Comparison of ENCODE assay signal across 11 mouse cellular contexts in the genomic region with DNA sequence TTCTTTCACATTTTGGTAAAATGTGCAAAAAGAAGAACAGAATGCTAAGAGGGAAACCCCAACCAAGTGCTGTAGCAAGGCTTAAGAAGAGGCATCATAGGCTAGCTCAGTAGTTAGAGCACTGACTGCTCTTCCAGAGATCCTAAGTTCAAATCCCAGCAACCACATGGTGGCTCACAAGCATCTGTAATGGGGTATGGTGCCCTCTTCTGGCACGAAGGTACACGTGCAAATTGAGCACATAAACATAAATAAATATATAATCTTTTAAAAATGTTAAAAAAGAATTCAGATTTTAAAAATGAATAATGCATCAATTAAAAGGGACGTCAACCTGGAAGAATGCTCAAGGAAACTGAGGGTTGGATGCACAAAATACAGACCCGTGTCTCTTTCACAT.
DNase-seq lines count a peak whose midpoint lies in the region; ATAC-seq and TF ChIP-seq lines count a peak whose summit lies in the region.
"Had no signal": no experiment of that assay in that cellular context is flagged by ENCODE, and none has a peak within 500 bp of the region (broad histone marks: within the 10 kb centered on the region; RNA-seq: fewer than 3 reads in every experiment).

No protein-coding gene starts in this region.

- H3K27ac ChIP-seq in cerebellum, adult 2 months (ENCODE audit: insufficient read depth, low read length) = no peak overlapping the region
- H3K27ac ChIP-seq in kidney, postnatal 0 days = no peak overlapping the region
- no peak overlapping the region for H3K27ac ChIP-seq in midbrain, embryonic 14.5 days (replicated peaks; ENCODE audit: low read depth, low read length)
- H3K27ac ChIP-seq in midbrain, embryonic 13.5 days = no peak overlapping the region
- H3K27ac ChIP-seq: embryonic facial prominence, embryonic 15.5 days; lung, embryonic 15.5 days had no signal

- TF ChIP-seq CTCF in cerebellum, adult 2 months (IDR thresholded peaks at IDR 0.05; ENCODE audit: borderline replicate concordance, insufficient read depth, low read depth, low read length) = peak; percentile 25; the same call in 1 of the 2 replicates
- peak; percentile 72 for TF ChIP-seq CTCF in kidney, postnatal 0 days (IDR thresholded peaks at IDR 0.05; ENCODE audit: low read depth)

- no peak for DNase-seq in cerebellum, adult 2 months
- no peak for DNase-seq in cerebellum, postnatal 4 days (ENCODE audit: low spot score in 2 of 2)
- no peak for DNase-seq in kidney, postnatal 0 days (ENCODE audit: low spot score)
- no peak for DNase-seq in kidney, adult 11 months
- DNase-seq in midbrain, embryonic 14.5 days = peak; percentile 59
- DNase-seq in retina, postnatal 1 day = peak; percentile 33
- no peak for DNase-seq in gastrocnemius, postnatal 10 days
- DNase-seq: thymus, postnatal 36 days had no signal

- peaks cover 3% of the 10 kb centered on the region for H3K4me1 ChIP-seq in cerebellum, adult 2 months (ENCODE audit: control insufficient read depth, insufficient read depth, low read length)
- peaks cover 8% of the 10 kb centered on the region; the same call in 1 of the 2 replicates for H3K4me1 ChIP-seq in kidney, postnatal 0 days (replicated peaks; ENCODE audit: insufficient read depth, low read length)
- peaks cover 15% of the 10 kb centered on the region for H3K4me1 ChIP-seq in midbrain, embryonic 14.5 days (ENCODE audit: control insufficient read depth, insufficient read depth, low read length)
- H3K4me1 ChIP-seq in midbrain, embryonic 13.5 days (replicated peaks) = peaks cover 15% of the 10 kb centered on the region
- H3K4me1 ChIP-seq: embryonic facial prominence, embryonic 15.5 days had no signal

- H3K9me3 ChIP-seq in kidney, postnatal 0 days (replicated peaks; ENCODE audit: low read length) = no peaks in the 10 kb centered on the region
- H3K9me3 ChIP-seq in midbrain, embryonic 14.5 days (ENCODE audit: control insufficient read depth, low read length) = no peaks in the 10 kb centered on the region
- no peaks in the 10 kb centered on the region for H3K9me3 ChIP-seq in midbrain, embryonic 13.5 days
- H3K9me3 ChIP-seq: embryonic facial prominence, embryonic 15.5 days; lung, embryonic 15.5 days had no signal

- H3K4me3 ChIP-seq in cerebellum, adult 2 months (replicated peaks; ENCODE audit: insufficient read depth, low read depth, low read length) = no peak overlapping the region
- H3K4me3 ChIP-seq in kidney, postnatal 0 days (replicated peaks; ENCODE audit: low read depth, low read length) = no peak overlapping the region
- no peak overlapping the region for H3K4me3 ChIP-seq in midbrain, embryonic 14.5 days (replicated peaks; ENCODE audit: low read depth, low read length)
- no peak overlapping the region for H3K4me3 ChIP-seq in midbrain, embryonic 13.5 days (replicated peaks)
- H3K4me3 ChIP-seq: embryonic facial prominence, embryonic 15.5 days; lung, embryonic 15.5 days had no signal

- H3K4me2 ChIP-seq in kidney, postnatal 0 days (ENCODE audit: low read length) = no peak overlapping the region
- no peak overlapping the region for H3K4me2 ChIP-seq in midbrain, embryonic 14.5 days (ENCODE audit: low read length)
- H3K4me2 ChIP-seq in midbrain, embryonic 13.5 days (replicated peaks) = no peak overlapping the region
- H3K4me2 ChIP-seq: embryonic facial prominence, embryonic 15.5 days; lung, embryonic 15.5 days had no signal

- no peaks in the 10 kb centered on the region for H3K27me3 ChIP-seq in cerebellum, adult 2 months (ENCODE audit: control insufficient read depth, insufficient read depth, low read length)
- H3K27me3 ChIP-seq in kidney, postnatal 0 days (ENCODE audit: insufficient read depth, low read length) = no peaks in the 10 kb centered on the region
- H3K27me3 ChIP-seq in midbrain, embryonic 14.5 days (ENCODE audit: control insufficient read depth, insufficient read depth, low read length) = 0 out of 2 replicates have a peak, but pooled peaks cover 4% of the 10 kb centered on the region
- H3K27me3 ChIP-seq in midbrain, embryonic 13.5 days = no peaks in the 10 kb centered on the region
- H3K27me3 ChIP-seq: embryonic facial prominence, embryonic 15.5 days; lung, embryonic 15.5 days had no signal

- no peak for ATAC-seq in kidney, postnatal 0 days (replicated peaks; ENCODE audit: low FRiP score, low read depth)
- ATAC-seq in midbrain, embryonic 14.5 days (ENCODE audit: low FRiP score, low TSS enrichment) = no peak
- no peak for ATAC-seq in midbrain, embryonic 13.5 days

- H3K9ac ChIP-seq in kidney, postnatal 0 days (ENCODE audit: low read depth, low read length) = no peak overlapping the region
- no peak overlapping the region for H3K9ac ChIP-seq in midbrain, embryonic 14.5 days (replicated peaks; ENCODE audit: low read length)
- no peak overlapping the region for H3K9ac ChIP-seq in midbrain, embryonic 13.5 days (replicated peaks)
- H3K9ac ChIP-seq: embryonic facial prominence, embryonic 15.5 days; lung, embryonic 15.5 days had no signal

- H3K36me3 ChIP-seq in kidney, postnatal 0 days (ENCODE audit: insufficient read depth, low read length) = no peaks in the 10 kb centered on the region
- H3K36me3 ChIP-seq in midbrain, embryonic 14.5 days (ENCODE audit: control insufficient read depth, insufficient read depth, low read length) = no peaks in the 10 kb centered on the region
- no peaks in the 10 kb centered on the region for H3K36me3 ChIP-seq in midbrain, embryonic 13.5 days
- H3K36me3 ChIP-seq: embryonic facial prominence, embryonic 15.5 days; lung, embryonic 15.5 days had no signal

- no peak for TF ChIP-seq POLR2A in cerebellum, adult 2 months (IDR thresholded peaks at IDR 0.05; ENCODE audit: borderline replicate concordance, insufficient read depth, low read length)

- WGBS in cerebellum, adult 2 months = 50% methylated on average over 4 of the region's 4 CpGs
- 57% methylated on average over 4 of the region's 4 CpGs for WGBS in kidney, postnatal 0 days
- 50% methylated on average over 4 of the region's 4 CpGs for WGBS in midbrain, embryonic 14.5 days
- 49% methylated on average over 4 of the region's 4 CpGs for WGBS in midbrain, embryonic 13.5 days

Comparison
In these comparisons a context has a peak if more than half of its experiments do, and no peak if none do; other contexts are left out.
1. DNase-seq: peak in midbrain, embryonic 14.5 days (single experiment) and retina, postnatal 1 day (single experiment); none in cerebellum, adult 2 months (0 of 2), cerebellum, postnatal 4 days (0 of 2), kidney, postnatal 0 days (single experiment), kidney, adult 11 months (single experiment) and gastrocnemius, postnatal 10 days (single experiment).